Mouse (Mus musculus) hindbrain, embryonic 14.5 days (tissue): Measurements from ENCODE around the gene Dtd2. TPM values are rescaled to one million over a fixed set of nuclear protein-coding genes. Genes with fewer than 3 reads are reported as not detected.

Experiments
- ATAC-seq: fragments of 200-750 bp; cut with Nextera tagmentation; 2 replicates; pipeline ENCODE4 v1.8.0; 2017; ENCODE audit warnings: moderate number of reproducible peaks, mild to moderate bottlenecking, moderate TSS enrichment, moderate library complexity; ENCODE audit not compliant: low FRiP score
- DNase-seq: peaks from one replicate; pipeline ENCODE4 v3.0.0-alpha.2; 2015; ENCODE audit warnings: low spot score
- H3K27ac ChIP-seq: fragments of 300-500 bp; sonication (generic); 2 replicates; pipeline ENCODE4 v1.5.1; 2014; ENCODE audit warnings: mild to moderate bottlenecking, moderate library complexity
- H3K27me3 ChIP-seq: fragments of 300-500 bp; sonication (generic); 2 replicates; pipeline ENCODE4 v1.6.1; 2014; ENCODE audit warnings: mild to moderate bottlenecking, low read length, mixed read lengths; ENCODE audit not compliant: control insufficient read depth, insufficient read depth
- H3K36me3 ChIP-seq: fragments of 300-500 bp; sonication (generic); replicated peaks from 2 replicates; pipeline ENCODE4 v1.6.1; 2014; ENCODE audit not compliant: control insufficient read depth, insufficient read depth
- H3K4me1 ChIP-seq: fragments of 300-500 bp; sonication (generic); replicated peaks from 2 replicates; pipeline ENCODE4 v1.6.1; 2014; ENCODE audit warnings: antibody characterized with exemption, low read length, mixed read lengths; ENCODE audit not compliant: control insufficient read depth, insufficient read depth
- H3K4me2 ChIP-seq: fragments of 300-500 bp; sonication (generic); replicated peaks from 2 replicates; pipeline ENCODE4 v1.6.1; 2014; ENCODE audit warnings: mild to moderate bottlenecking, moderate library complexity
- H3K4me3 ChIP-seq: fragments of 300-500 bp; sonication (generic); replicated peaks from 2 replicates; pipeline ENCODE4 v1.5.1; 2014; ENCODE audit warnings: mild to moderate bottlenecking, low read length
- H3K9ac ChIP-seq: fragments of 300-500 bp; sonication (generic); 2 replicates; pipeline ENCODE4 v1.6.1; 2014
- H3K9me3 ChIP-seq: fragments of 300-500 bp; sonication (generic); 2 replicates; pipeline ENCODE4 v1.6.1; 2016; ENCODE audit warnings: low read length; ENCODE audit not compliant: control insufficient read depth
- WGBS: fragments of 180-500 bp; shearing (Covaris S2); extraction: QIAGEN DNeasy Blood & Tissue Kit; methylation state at CpG from one replicate; pipeline ENCODE4 v1.1.7; 2014; 5-methylcytosine and 5-hydroxymethylcytosine counted together
- polyA plus RNA-seq: library from polyadenylated mRNA; unstranded; fragments of >200 nt; fragmentation: Nextera tagmentation; extraction: Ambion mirVana; gene quantifications from 2 replicates; pipeline ENCODE4 v1.2.1, GENCODE M21; 2014

Gene Dtd2
- polyA plus RNA-seq, 1 experiment from 2014 or later = 21.7 TPM

DNA sequence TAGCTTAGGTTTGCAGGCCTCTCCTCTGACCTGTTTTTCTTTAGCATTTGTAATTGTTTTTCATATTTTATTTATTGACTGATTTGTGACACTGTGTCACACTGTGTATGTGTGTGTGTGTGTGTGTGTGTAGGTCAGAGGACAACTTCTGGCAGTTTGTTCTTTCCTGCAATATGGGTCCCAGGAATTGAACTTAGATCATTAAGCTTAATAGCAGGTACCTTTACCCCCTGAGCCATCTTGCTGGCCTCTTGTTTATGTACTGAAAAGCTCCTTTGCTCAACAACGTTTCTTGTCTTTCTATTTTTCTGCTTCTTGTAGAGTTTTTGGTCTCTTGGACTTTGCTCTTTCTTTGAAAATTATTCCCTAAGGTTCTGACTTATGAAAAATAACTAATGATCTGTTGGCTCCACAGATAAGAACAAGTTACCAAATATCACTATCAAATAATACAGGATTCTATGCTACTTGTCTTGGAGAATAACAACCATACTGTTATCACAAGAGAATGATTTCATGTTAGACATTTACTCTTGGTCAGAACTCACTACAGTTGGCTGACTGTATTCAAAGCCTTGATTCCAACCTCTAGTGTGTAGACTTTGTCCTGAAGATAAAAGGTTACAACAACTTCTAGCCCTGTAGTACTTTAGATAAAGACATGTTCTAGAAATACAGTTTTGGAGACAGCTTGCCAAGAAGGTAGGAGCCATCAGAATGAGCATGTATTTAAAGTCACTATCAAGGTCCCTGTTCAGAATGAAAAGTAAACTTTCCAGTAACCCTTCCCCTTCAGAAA lies 10.4 kb downstream of the Dtd2 start:
- ATAC-seq (no peak), DNase-seq (no peak)
- Histone ChIP-seq H3K4me1 (no peaks in the 10 kb centered on the region), H3K27me3 (no peaks in the 10 kb centered on the region), H3K9ac (no peak overlapping the region), H3K4me2 (no peak overlapping the region), H3K9me3 (no peaks in the 10 kb centered on the region), H3K27ac (no peak overlapping the region), H3K4me3 (no peak overlapping the region), H3K36me3 (peaks cover 23% of the 10 kb centered on the region)
- WGBS = 93% methylated on average over 1 of the region's 1 CpGs

DNA sequence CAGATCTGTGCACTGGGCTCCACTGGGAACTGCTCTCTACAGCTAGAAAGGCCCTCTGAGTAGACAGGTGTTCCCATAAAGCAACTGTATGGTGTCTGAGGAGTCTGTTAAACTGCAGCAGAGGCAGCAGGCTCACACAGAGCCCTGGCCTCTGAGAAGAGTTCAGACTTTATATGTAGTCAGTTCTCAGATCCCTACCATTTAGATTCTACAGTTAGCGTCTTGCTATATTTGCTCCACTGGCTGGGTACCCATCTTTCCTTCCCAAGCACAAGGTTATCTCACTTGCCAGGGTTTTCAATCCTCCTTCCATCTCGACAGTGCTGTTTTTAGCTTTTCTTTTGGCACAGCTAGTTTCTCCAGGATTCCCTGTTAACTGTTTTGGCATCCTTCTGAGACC lies 15.7 kb downstream of the Dtd2 start:
- no peaks in the 10 kb centered on the region for H3K4me1 ChIP-seq
- WGBS = 86% methylated on average over 2 of the region's 2 CpGs
- H3K36me3 ChIP-seq = no peaks in the 10 kb centered on the region; the same call in 1 of the 2 replicates
- H3K9me3 ChIP-seq = no peaks in the 10 kb centered on the region
- ATAC-seq = no peak
- no peak for DNase-seq
- no peak overlapping the region for H3K27ac ChIP-seq
- no peak overlapping the region for H3K4me3 ChIP-seq
- H3K9ac ChIP-seq = no peak overlapping the region
- H3K4me2 ChIP-seq = no peak overlapping the region
- no peaks in the 10 kb centered on the region for H3K27me3 ChIP-seq

DNA sequence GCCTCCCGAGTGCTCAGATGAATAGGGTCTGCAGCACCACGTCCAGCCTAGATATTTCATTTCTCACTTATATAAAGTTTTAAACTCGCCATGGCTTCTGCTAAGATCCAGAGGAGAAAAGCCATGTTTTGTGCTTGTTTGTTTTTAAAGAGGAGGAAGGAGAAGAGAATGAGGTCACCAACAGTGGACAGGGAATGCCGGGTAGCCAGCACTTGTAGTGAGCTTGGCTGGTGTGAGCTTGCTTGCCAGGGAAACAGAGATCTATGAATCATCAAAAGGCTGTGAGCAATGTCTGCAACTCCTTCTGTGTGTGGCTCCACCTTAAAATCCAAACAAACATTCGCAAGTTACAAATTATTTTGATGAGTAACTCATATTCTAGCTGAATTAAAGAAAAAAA lies 17.8 kb downstream of the Dtd2 start:
- no peak for ATAC-seq
- H3K27me3 ChIP-seq = no peaks in the 10 kb centered on the region
- H3K27ac ChIP-seq = no peak overlapping the region
- no peaks in the 10 kb centered on the region for H3K4me1 ChIP-seq
- no peaks in the 10 kb centered on the region for H3K36me3 ChIP-seq
- H3K4me2 ChIP-seq = no peak overlapping the region
- DNase-seq = no peak
- H3K9me3 ChIP-seq = no peaks in the 10 kb centered on the region
- no peak overlapping the region for H3K4me3 ChIP-seq
- WGBS = 87% methylated on average over 5 of the region's 5 CpGs
- H3K9ac ChIP-seq = no peak overlapping the region

DNA sequence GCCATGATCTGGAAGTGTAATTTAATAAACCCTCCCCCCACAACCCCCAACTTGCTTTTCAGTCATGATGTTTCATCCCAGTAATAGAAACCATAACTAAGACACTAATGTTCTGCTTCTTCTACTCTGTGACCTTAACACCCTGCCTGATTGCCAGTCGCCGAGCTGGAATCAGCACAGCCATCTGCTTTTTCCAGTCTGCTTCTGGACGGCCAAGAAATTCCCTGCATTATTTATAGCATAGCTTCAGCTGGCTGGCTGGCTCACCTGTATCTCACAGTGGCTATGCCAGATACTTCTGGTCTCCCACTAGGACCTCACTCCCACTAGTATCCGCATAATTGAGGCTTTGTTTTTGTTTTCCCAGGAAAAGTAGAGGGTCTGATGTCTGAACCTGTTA lies 20.5 kb downstream of the Dtd2 start:
- no peak overlapping the region for H3K9ac ChIP-seq
- no peak for ATAC-seq
- DNase-seq = no peak
- no peak overlapping the region for H3K4me3 ChIP-seq
- H3K4me2 ChIP-seq = no peak overlapping the region
- H3K27ac ChIP-seq = no peak overlapping the region
- no peaks in the 10 kb centered on the region for H3K4me1 ChIP-seq
- no peaks in the 10 kb centered on the region for H3K27me3 ChIP-seq
- 81% methylated on average over 4 of the region's 4 CpGs for WGBS
- no peaks in the 10 kb centered on the region for H3K36me3 ChIP-seq
- no peaks in the 10 kb centered on the region for H3K9me3 ChIP-seq

DNA sequence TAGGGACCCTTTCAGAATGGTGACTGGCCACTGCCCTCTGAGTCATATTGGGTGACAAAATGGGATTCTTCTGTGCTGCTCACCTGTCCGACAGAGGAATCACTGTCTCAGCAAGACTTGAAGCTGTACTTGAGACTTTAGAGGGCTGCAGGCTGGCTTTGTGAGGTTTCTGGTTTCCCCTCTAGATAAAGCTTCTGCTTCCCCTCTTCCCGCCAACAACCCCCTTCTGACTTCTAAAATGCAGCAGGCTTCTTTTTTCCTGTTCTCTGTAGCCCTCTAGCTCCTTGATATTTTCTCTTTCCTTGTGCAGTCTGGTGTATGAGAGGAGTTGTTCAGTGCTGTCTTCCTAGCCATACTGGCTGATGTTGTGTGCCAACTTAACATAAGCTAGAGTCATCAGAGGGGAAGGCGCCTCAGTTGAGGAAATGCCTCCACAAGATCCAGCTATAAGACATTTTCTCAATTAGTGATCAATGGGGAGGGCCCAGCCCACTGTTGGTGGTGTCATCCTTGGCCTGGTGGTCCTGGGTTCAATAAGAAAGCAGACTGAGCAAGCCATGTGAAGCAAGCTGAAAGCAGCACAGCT lies 21.0 kb downstream of the Dtd2 start:
- Histone ChIP-seq H3K27ac (no peak overlapping the region), H3K4me1 (no peaks in the 10 kb centered on the region), H3K4me2 (no peak overlapping the region), H3K36me3 (no peaks in the 10 kb centered on the region), H3K4me3 (no peak overlapping the region), H3K9ac (no peak overlapping the region), H3K9me3 (no peaks in the 10 kb centered on the region), H3K27me3 (no peaks in the 10 kb centered on the region)
- ATAC-seq (no peak), DNase-seq (no peak)
- WGBS = 92% methylated on average over 3 of the region's 3 CpGs

DNA sequence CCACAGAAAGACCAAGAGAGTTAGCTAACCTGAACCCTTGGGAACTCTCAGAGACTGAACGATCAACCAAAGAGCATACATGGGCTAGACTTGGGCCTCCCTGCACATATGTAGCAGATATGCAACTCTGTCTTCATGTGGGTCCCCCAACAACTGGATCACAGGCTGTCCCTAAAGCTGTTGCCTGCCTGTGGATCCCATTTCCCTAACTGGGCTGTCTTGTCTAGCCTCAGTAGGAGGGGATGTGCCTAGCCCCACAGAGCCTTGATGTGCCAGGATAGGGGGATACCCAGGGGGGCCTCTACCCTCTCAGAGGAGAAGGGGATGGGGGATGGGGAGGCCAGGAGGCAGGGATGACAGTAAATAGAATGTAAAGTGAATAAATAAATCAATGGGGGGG lies 22.7 kb downstream of the Dtd2 start:
- no peak for ATAC-seq
- Histone ChIP-seq H3K27ac (no peak overlapping the region), H3K4me2 (no peak overlapping the region), H3K9ac (no peak overlapping the region), H3K9me3 (no peaks in the 10 kb centered on the region), H3K4me3 (no peak overlapping the region), H3K27me3 (no peaks in the 10 kb centered on the region), H3K4me1 (no peaks in the 10 kb centered on the region), H3K36me3 (no peaks in the 10 kb centered on the region)
- no peak for DNase-seq
- WGBS = 89% methylated on average over 1 of the region's 1 CpGs

DNA sequence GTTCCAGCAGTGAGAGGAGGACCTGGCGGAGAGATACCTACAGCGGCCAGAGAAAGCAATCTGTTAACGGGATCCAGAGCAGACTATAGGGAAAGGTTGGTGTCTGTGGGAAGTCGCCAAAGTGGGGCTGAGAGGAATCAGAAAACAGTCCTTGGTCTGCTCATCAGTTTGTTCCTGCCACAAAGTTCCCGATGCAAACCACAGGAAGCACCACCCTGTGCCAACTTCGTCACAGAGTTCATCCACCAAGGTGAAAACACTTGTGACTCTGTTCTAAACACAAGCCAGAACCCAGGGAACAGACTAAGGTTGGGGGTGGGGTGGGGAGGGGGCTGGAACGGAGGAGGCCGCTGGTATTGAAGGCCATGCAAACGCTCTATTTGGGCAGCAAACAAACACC lies 29.8 kb downstream of the Dtd2 start:
- no peak for ATAC-seq
- Histone ChIP-seq H3K9ac (no peak overlapping the region), H3K27ac (no peak overlapping the region), H3K4me3 (no peak overlapping the region), H3K9me3 (no peaks in the 10 kb centered on the region), H3K4me1 (no peaks in the 10 kb centered on the region), H3K27me3 (no peaks in the 10 kb centered on the region), H3K4me2 (no peak overlapping the region), H3K36me3 (no peaks in the 10 kb centered on the region)
- DNase-seq = no peak
- WGBS = 78% methylated on average over 9 of the region's 9 CpGs

DNA sequence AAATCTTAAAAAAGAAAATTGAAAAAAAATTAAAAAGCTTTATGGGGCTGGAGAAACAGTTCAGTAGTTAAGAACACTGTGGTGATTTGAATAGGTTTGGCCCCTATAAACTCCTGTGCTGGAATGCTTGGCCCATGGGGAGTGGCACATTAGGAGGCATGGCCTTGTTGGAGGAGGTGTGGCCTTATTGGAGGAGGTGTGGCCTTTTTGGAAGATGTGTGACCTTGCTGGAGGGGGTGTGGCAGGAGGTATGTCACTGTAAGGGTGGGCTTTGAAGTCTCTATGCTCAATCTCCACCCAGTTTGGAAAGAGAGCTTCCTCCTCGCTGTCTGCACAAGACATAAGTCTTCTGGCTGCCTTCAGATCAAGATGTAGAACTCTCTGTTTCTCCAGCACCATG lies 31.9 kb downstream of the Dtd2 start:
- 88% methylated on average over 1 of the region's 1 CpGs for WGBS
- Histone ChIP-seq H3K27me3 (no peaks in the 10 kb centered on the region), H3K4me1 (no peaks in the 10 kb centered on the region), H3K9ac (no peak overlapping the region), H3K27ac (no peak overlapping the region), H3K4me3 (no peak overlapping the region), H3K9me3 (no peaks in the 10 kb centered on the region), H3K36me3 (no peaks in the 10 kb centered on the region), H3K4me2 (no peak overlapping the region)
- no peak for ATAC-seq
- no peak for DNase-seq

DNA sequence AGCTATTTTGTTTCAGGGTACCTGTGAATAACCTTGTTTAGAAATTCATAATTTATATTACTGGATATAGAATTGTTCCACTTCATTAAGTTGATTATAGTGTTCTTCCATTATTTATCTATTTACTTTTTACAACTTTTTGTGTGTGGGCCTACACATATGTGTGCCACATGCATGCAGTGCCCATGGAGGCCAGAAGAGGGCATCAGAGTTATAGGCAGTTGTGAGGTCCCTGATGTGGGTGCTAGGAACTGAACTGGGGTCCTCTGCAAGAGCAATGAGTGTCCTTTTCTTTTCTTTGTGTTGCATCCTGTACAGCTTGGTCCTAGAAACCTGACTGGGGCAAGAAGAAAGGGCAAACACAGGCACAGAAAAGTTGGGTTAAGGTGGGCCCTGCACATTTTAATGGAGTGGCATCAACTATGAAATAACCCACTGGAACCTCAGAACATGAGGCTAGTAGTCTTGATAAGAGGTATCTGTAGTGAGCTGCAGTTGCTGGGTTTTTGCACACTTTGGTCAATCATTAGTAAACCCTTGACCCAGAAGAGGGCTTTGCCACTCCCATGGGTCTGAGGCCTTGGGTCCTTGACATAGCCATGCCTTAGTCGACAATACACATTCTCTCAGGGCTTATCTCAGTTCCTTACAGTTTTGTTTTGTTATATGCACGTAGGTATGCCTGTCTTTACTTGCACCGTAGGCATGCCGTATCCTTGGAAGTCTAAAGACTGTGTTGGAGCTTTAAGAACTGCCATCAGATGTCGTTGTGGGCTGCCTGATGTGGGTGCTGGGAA lies 33.8 kb downstream of the Dtd2 start:
- Histone ChIP-seq H3K27me3 (no peaks in the 10 kb centered on the region), H3K4me3 (no peak overlapping the region), H3K4me2 (no peak overlapping the region), H3K27ac (no peak overlapping the region), H3K4me1 (no peaks in the 10 kb centered on the region), H3K36me3 (no peaks in the 10 kb centered on the region), H3K9ac (no peak overlapping the region), H3K9me3 (no peaks in the 10 kb centered on the region)
- DNase-seq (no peak), ATAC-seq (no peak)
- 95% methylated on average over 5 of the region's 5 CpGs for WGBS
